Mouse (Mus musculus): ENCODE results near the gene Ccnjl. TPM values are rescaled to one million over a fixed set of nuclear protein-coding genes. Genes with fewer than 3 reads are reported as not detected.

Gene Ccnjl
- polyA plus RNA-seq, 1 experiment, result 0.88 TPM

DNA sequence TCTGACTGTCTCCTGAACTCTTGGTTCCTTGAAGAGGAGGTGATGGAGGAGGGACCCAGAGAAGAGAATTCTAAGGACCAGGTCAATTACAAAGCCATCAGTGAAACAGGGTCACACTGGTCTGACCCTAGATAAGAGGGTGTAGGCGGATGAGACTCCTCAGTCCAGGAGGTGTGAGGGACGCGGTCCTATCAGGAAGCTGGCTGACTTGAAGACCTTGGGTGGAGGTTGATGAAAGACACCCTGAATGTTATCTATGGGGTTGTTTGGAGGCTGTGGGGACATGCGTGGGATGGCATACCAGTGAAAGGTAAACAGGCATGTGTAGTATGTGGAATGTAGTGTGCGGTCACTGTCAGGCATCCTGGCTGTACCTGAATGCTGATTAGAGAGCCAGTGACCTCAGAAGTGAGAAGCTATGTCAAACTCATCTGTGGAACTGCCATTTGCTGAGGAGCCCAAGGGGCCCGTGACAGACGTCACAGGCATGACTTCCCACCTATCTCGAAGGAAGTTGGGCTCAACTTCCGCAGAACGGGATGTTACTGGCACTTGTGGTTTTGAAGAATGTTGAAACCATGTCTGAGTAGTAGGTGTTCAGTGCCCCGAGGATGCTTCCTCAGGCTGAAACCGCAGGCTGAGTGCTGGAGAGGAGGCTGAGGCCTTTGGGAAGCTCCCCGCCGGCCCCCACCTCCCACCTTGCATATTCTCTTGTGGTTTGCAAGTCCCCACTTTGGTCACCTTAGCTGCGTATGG, 15.3 kb downstream of the Ccnjl start:
- Histone ChIP-seq H3K27ac (ENCODE audit: insufficient read depth, low read length) (no peak overlapping the region), H3K4me1 (ENCODE audit: control insufficient read depth, insufficient read depth, insufficient read length) (no peaks in the 10 kb centered on the region; the same call in 1 of the 2 replicates)
- no peak for DNase-seq (ENCODE audit: low read depth in 1 of 2, low spot score in 2 of 2)

DNA sequence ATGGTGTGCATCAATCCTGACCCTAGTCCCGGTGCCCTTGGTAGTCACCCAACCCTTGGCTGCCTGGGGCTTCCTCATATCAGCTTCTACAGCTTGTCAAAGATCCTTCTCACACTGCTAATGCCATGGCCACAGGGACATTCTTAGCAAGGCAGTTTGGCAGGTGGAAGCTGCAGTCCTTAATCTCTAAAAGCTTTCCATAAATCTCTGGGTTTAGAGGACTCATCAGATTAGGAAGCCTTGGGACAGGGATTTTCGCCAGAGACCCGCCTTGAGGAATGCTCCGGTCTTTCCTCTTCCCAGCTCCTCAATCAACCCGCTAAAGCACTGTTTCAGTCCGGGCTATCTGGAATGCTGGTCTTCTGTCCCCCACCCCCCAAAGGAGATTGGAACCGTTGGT, 16.2 kb downstream of the Ccnjl start:
- H3K36me3 ChIP-seq (ENCODE audit: control insufficient read depth, insufficient read depth, low read length), result no peaks in the 10 kb centered on the region
- H3K27me3 ChIP-seq (ENCODE audit: control insufficient read depth, insufficient read depth, low read length), result no peaks in the 10 kb centered on the region
- no peak for DNase-seq (ENCODE audit: low read depth in 1 of 2, low spot score in 2 of 2)
- TF ChIP-seq CTCF (IDR thresholded peaks at IDR 0.05; ENCODE audit: extremely low read depth, insufficient read depth, insufficient read length, insufficient replicate concordance) (no peak), POLR2A (IDR thresholded peaks at IDR 0.05; ENCODE audit: low read depth, low read length) (no peak)
- H3K27ac ChIP-seq (ENCODE audit: insufficient read depth, low read length), result no peak overlapping the region
- H3K4me1 ChIP-seq (ENCODE audit: control insufficient read depth, insufficient read depth, insufficient read length), result no peaks in the 10 kb centered on the region; the same call in 1 of the 2 replicates
- no peak overlapping the region for H3K4me3 ChIP-seq (ENCODE audit: extremely low read depth, insufficient read depth, insufficient read length)
- 85% methylated on average over 7 of the region's 7 CpGs for WGBS

More for the DNA sequence above, 15.3 kb downstream of the Ccnjl start:
- Histone ChIP-seq H3K4me3 (ENCODE audit: extremely low read depth, insufficient read depth, insufficient read length) (no peak overlapping the region), H3K27me3 (ENCODE audit: control insufficient read depth, insufficient read depth, low read length) (no peaks in the 10 kb centered on the region), H3K36me3 (ENCODE audit: control insufficient read depth, insufficient read depth, low read length) (no peaks in the 10 kb centered on the region)
- TF ChIP-seq POLR2A (IDR thresholded peaks at IDR 0.05; ENCODE audit: low read depth, low read length) (no peak), CTCF (IDR thresholded peaks at IDR 0.05; ENCODE audit: extremely low read depth, insufficient read depth, insufficient read length, insufficient replicate concordance) (no peak)
- 31% methylated on average over 15 of the region's 15 CpGs for WGBS

DNA sequence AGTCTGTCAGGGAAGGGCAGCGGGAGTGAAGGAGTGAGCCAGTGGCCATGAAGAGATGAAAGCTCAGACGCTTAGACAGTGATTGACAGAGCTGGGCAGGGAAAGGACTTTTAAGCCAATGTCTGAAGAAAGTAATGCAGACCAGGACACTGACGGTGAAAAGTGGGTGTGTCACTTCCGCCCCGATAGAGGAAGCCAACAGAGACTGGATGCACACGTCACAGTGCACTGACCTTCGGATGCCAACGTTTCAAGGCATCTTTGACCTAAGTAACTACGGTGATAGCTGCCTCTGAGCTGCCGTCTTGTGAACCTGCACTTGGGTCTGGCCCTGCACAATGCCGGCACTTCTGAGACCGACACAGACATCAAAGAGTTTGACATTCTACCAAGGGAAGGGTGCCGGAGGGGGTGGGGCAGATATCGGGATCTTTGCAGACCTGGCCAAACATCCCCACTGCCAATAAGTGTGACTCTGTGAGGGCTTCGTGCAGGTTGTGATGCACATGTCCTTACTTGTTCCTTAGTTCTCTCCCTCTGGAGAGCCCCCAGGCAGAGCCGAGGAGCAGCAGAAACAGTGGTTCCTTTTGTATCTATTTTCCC, 17.4 kb downstream of the Ccnjl start:
- no peaks in the 10 kb centered on the region for H3K36me3 ChIP-seq (ENCODE audit: control insufficient read depth, insufficient read depth, low read length)

DNA sequence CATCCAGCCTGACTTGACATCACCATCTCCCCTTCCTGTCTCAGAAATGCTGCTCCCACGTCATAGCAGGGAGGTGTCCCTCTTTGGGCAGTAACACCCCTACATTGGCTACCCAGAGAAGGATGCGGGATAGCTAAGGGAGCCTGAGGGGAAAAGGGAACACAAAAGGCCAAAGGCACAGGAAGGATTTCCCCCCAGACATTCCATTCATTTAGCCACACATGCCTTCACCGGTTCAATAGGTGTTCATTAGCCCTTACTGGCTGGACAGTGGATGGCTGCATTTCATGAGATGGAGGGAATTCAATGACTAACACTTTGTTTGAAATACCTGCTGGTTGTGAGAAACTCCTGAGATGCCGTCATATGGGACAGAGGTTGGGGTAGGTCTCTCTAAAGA, 18.1 kb downstream of the Ccnjl start:
- Histone ChIP-seq H3K27ac (ENCODE audit: insufficient read depth, low read length) (no peak overlapping the region), H3K27me3 (ENCODE audit: control insufficient read depth, insufficient read depth, low read length) (no peaks in the 10 kb centered on the region), H3K4me3 (ENCODE audit: extremely low read depth, insufficient read depth, insufficient read length) (no peak overlapping the region), H3K4me1 (ENCODE audit: control insufficient read depth, insufficient read depth, insufficient read length) (no peaks in the 10 kb centered on the region; the same call in 1 of the 2 replicates), H3K36me3 (ENCODE audit: control insufficient read depth, insufficient read depth, low read length) (no peaks in the 10 kb centered on the region)
- no peak for DNase-seq (ENCODE audit: low read depth in 1 of 2, low spot score in 2 of 2)
- TF ChIP-seq POLR2A (IDR thresholded peaks at IDR 0.05; ENCODE audit: low read depth, low read length) (no peak), CTCF (IDR thresholded peaks at IDR 0.05; ENCODE audit: extremely low read depth, insufficient read depth, insufficient read length, insufficient replicate concordance) (no peak)
- 93% methylated on average over 4 of the region's 4 CpGs for WGBS

More for the DNA sequence above, 17.4 kb downstream of the Ccnjl start:
- DNase-seq (ENCODE audit: low read depth in 1 of 2, low spot score in 2 of 2), result no peak
- WGBS, result 93% methylated on average over 16 of the region's 16 CpGs
- H3K4me3 ChIP-seq (ENCODE audit: extremely low read depth, insufficient read depth, insufficient read length), result no peak overlapping the region
- no peaks in the 10 kb centered on the region; the same call in 1 of the 2 replicates for H3K4me1 ChIP-seq (ENCODE audit: control insufficient read depth, insufficient read depth, insufficient read length)
- H3K27ac ChIP-seq (ENCODE audit: insufficient read depth, low read length), result no peak overlapping the region
- H3K27me3 ChIP-seq (ENCODE audit: control insufficient read depth, insufficient read depth, low read length), result no peaks in the 10 kb centered on the region
- no peak for TF ChIP-seq CTCF (IDR thresholded peaks at IDR 0.05; ENCODE audit: extremely low read depth, insufficient read depth, insufficient read length, insufficient replicate concordance)
- no peak for TF ChIP-seq POLR2A (IDR thresholded peaks at IDR 0.05; ENCODE audit: low read depth, low read length)

DNA sequence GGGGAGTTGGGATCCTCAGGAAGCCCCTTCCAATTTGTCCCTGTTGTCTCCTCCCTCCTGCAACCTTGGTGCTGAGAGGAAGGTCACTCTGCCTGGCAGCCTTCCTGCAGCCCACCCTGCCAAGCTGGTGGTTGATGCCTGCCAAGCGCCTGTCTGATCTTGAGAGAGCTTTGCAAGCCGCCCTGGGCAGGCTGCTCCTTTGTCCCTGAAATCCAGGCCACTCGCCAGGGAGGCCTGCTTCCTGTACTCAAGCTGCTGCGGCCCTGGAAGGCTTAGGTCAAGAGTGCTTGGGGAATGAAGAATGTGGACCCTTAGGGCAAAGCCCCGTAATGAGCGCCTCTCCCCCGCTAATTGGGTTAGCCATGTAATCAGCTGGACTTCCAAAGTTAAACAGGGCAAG, 19.6 kb downstream of the Ccnjl start:
- Histone ChIP-seq H3K27ac (ENCODE audit: insufficient read depth, low read length) (no peak overlapping the region), H3K4me1 (ENCODE audit: control insufficient read depth, insufficient read depth, insufficient read length) (no peaks in the 10 kb centered on the region; the same call in 1 of the 2 replicates), H3K36me3 (ENCODE audit: control insufficient read depth, insufficient read depth, low read length) (no peaks in the 10 kb centered on the region), H3K4me3 (ENCODE audit: extremely low read depth, insufficient read depth, insufficient read length) (no peak overlapping the region), H3K27me3 (ENCODE audit: control insufficient read depth, insufficient read depth, low read length) (no peaks in the 10 kb centered on the region)
- WGBS, result 83% methylated on average over 7 of the region's 7 CpGs
- DNase-seq (ENCODE audit: low read depth in 1 of 2, low spot score in 2 of 2), result no peak
- TF ChIP-seq CTCF (IDR thresholded peaks at IDR 0.05; ENCODE audit: extremely low read depth, insufficient read depth, insufficient read length, insufficient replicate concordance) (no peak), POLR2A (IDR thresholded peaks at IDR 0.05; ENCODE audit: low read depth, low read length) (no peak)

DNA sequence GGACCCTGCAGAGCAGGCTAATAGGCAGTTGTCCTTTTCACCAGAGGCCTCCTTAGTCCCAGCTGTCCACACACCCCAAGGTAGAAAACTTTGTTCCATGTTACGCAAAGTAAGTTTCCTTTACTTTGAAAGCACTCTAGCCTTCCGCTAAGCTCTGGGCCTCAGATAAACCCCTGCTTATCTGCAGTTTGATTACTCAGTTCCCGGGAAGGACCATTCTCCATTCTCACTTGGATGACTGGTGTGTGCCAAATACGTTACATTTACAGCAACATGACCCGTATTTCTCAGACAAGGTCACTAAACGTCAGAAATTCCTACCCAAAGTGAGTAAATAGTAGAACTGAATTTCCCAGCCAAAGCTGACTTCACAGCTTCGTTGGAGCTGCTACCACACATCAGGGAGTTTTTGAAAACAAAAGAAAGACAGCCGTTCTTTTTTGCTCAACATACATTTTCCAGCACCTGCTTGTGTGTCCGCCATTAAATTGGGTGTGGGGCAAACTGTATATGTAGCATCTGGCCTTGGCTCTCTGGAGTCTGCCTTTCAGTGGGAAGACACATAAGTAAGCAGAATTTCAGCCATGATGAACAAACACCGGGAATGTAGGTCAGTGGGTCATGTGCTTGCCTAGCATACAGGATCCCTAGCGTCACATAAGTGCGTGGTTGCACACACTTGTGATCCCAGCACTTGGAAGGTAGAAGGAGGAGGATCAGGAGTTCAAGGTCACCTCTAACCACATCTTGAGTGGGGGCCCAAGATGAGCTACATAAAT, 20.3 kb downstream of the Ccnjl start:
- Histone ChIP-seq H3K36me3 (ENCODE audit: control insufficient read depth, insufficient read depth, low read length) (no peaks in the 10 kb centered on the region), H3K4me3 (ENCODE audit: extremely low read depth, insufficient read depth, insufficient read length) (no peak overlapping the region), H3K4me1 (ENCODE audit: control insufficient read depth, insufficient read depth, insufficient read length) (no peaks in the 10 kb centered on the region; the same call in 1 of the 2 replicates), H3K27ac (ENCODE audit: insufficient read depth, low read length) (no peak overlapping the region), H3K27me3 (ENCODE audit: control insufficient read depth, insufficient read depth, low read length) (no peaks in the 10 kb centered on the region)
- DNase-seq (ENCODE audit: low read depth in 1 of 2, low spot score in 2 of 2), result no peak
- no peak for TF ChIP-seq CTCF (IDR thresholded peaks at IDR 0.05; ENCODE audit: extremely low read depth, insufficient read depth, insufficient read length, insufficient replicate concordance)
- no peak for TF ChIP-seq POLR2A (IDR thresholded peaks at IDR 0.05; ENCODE audit: low read depth, low read length)
- WGBS, result 85% methylated on average over 12 of the region's 12 CpGs

Measured in spleen, adult 2 months (tissue).